Mouse (Mus musculus) heart, adult 2 months (tissue): ENCODE measurements at regions not wholly inside any gene's neighbourhood (a gene's known extent, or its start where the extent isn't known, plus 50 kb on each side); places are given as distances from the start of the nearest gene placed in this dataset.

Experiments used
- CTCF ChIP-seq: fragments of 200-600 bp; IDR thresholded peaks from 2 replicates; pipeline ENCODE4 v1.8.1; 2022; ENCODE audit warnings: antibody characterized with exemption, mild to moderate bottlenecking, moderate library complexity
- POLR2A ChIP-seq: fragments of 200-500 bp; IDR thresholded peaks from 2 replicates; pipeline ENCODE4 v1.6.1; 2011; ENCODE audit warnings: mild to moderate bottlenecking, low read depth, low read length, control low read depth; ENCODE audit not compliant: insufficient read depth

GRCm38 (mm10) chr3:143977886-143978447, 227.1 kb downstream of the Lmo4 start:
- TF ChIP-seq POLR2A: no peak
- no peak for TF ChIP-seq CTCF
